Mouse (Mus musculus) retina, postnatal 1 day (tissue): ENCODE data around the gene Gm20388.
"Not testable (repeated sequence)": the region's sequence is repeated elsewhere in the genome, so short reads cannot be mapped to it uniquely, and the experiment has no call there.

Experiments used
- DNase-seq: peaks from one replicate; pipeline ENCODE4 v3.0.0-alpha.2; 2012

Gene Gm20388

DNA sequence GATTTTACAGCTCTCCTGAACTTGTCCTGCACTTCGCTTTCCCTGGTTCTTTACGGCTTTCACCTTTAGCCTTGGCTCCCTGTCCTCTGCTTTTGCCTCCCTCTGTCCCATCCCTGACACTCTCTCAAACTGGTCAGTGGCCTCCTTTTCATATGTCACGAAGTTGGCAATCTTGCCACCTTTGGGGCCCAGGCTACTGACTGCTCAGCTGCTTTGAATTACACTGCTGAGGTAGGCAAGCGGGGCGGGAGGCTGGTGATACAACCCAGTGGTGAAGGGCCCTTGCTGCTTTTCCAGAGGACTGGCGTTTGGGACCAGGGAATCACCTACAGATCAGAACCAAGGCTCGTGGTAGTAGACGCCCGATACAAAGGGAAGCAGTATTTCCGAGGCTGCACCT, 3465.1 kb downstream of the Gm20388 start:
- no peak for DNase-seq

DNA sequence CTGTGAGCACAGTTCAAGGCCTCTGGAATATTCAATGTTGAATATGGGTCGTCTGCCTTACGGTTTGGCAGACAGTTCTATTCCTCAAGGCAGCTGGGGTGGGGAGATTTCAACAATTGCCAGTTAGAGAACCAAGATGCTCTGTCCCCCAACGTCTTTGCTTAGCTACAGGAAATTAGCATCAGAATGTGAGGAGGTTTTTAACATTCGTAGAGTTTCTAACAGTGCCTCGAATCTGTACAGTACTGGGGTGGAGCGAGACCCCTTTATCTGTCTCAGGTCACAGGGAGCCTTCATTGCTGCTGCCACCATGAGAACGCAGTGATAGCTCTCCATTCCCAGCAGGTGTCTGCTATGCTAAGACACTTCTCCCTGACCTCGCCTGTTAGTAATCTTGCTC, 3465.5 kb downstream of the Gm20388 start:
- no peak for DNase-seq

DNA sequence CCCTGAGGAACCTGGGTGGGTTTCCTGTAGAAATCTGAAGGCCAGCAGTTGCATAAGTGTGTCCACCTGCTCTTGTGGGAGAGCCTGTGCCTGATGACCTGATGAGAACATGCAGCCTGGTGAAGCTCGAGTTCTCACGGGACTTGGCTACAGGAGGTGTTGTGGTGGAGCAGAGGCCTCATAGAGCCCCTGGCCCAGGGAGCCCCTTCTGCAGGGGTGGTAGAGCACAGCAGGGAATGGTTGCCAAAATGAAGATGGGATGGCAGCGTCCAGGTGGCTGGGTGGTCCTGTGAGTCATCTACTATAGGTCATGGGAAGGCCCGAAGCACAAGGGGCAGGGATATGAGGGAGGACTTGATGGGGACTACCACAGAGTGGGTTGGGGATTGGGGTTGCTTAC, 3471.1 kb downstream of the Gm20388 start:
- no peak for DNase-seq

DNA sequence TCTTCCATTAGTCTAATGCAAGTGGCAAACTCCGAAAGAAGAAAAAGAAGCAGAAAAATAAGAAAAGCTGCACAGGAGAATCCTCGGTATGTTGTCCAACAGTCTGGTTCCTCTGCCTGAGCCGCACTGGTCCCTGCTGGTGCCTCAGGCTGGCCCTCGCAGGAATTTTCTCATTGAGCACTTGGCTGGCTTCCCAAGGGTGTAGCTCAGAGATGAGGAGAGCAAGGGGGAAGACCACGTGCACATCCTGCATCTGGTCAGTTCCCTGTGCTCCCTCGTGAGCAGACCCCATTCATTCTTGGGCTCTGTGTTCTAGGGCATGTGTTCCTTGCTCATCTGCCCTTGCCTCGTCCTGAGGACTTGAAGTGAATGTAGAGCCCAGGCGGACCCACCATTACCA, 3471.9 kb downstream of the Gm20388 start:
- DNase-seq: no peak

DNA sequence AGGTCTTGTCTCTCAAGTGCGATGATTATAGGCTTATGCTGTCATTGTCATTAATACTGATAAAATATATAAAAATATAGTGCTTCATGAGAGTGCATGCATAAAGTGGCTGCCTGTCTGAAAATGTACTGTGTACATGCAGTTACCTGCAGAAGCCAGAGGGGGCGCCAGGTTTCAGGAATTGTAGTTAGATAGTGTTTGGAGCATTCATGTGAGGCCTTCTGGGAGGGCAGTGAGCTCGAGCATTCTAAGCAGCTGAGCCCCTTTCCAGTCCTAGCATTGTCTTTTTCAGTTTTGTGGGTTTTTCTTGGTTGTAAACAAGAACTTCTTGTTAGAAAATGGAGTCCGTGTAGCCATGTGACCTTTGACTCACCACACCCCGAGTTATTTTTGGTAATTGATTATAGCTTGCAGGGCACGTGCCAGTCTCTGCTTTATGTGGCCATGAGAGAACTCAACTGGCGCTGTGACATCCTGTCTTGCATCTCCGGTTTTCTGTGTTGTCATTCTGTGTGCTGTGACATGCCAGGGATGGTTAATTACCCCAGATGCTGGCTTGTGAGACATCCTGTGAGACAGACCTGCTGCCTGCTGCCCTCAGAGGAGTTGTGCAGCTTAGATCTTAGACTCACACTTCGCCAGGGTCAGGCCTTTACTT, 3474.4 kb downstream of the Gm20388 start:
- peak; percentile 60 for DNase-seq

DNA sequence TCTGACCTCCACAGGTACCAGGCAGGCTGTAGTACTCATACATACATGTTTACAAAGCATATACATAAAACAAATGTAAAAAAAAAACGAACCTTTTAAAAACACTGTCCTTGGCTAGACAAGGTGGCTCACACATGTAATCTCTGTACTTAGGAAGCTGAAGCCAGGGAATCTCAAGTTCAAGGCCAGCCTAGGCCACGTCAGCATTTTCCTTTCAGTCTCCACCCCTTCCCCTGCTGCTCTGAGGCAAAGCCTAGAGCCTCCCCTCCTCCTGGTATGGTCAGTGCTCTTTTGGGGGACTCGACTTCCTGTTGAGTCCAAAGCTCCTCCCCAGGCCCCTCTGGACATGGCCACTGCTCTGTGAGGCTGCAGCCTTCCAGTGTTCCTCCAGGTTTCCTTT, 3476.4 kb downstream of the Gm20388 start:
- no peak for DNase-seq

DNA sequence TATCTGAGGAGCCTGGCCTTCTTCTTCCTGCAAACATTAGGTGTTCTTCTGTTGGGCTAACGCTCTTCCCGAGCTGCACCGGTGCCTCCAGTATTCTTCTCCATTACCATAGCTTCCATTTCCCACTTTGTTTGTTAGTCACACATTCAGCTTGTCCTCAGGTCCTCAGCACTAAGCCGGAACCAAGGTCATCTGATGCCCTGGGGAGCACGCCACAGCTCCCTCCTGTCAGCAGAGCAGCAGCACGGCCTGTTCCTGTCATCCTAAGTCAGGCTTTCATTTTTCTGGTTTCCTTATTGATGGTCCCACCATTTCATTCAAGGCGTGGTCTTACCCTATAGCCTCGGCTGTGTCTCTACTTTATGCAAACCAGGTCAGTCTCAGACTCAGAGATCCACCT, 3477.2 kb downstream of the Gm20388 start:
- no peak for DNase-seq

DNA sequence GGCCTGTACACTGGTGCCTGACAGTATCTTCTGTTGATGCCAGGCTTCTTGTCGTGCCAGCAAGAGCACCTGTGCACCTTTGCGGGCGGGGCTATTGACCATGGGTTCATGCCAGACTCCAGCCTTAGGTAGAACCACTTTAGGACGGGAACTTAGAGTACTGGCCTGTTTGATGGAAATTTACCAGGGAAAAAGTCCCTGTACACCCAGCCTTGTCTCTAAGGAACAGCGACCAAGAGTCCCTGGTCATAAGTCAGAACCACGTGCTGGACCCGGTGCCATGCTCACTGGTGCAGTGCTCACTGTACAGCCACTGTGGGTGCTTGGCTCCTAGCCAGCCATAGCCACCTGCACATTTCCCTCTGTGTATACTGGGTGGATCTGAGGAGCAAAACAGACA, 3478.4 kb downstream of the Gm20388 start:
- DNase-seq: no peak

DNA sequence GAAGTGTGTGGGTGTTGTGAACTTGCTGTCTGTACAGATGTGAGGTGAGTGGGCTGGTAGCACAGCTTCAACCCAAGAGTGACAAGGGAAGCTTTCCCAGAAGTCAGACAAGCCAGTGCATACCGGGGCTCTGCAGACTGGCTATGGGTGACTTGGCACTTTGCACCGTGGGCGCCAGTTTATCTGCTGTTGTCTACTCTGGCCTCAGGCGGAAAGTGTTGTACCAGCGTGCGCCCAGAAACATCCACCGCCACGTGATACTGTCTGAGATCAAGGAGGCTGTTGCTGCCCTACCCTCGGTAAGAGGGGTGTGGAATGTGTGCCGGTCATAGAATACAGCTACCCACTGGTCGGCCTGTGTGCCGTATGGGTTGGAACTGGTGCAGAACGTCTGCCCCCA, 3487.7 kb downstream of the Gm20388 start:
- DNase-seq: no peak

DNA sequence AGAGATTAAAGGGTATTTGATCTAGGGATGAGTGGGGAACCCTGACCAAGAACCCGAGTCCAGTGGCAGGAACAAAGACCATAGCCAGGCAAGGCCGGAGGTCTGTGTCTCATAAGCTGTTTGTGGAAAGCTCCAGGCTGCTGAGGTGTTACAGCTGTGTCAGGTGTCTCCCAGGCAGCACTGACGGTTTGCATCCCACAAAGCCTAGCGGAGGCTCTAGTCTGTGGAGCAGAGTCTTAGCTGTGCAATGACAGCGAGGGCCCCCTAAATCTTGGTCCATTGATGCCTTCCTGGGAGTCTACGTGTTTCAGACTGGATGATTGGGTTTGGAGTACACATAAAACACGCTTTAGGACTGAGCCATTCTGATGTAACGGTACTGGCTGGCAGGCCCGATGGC, 3491.3 kb downstream of the Gm20388 start:
- DNase-seq: no peak

DNA sequence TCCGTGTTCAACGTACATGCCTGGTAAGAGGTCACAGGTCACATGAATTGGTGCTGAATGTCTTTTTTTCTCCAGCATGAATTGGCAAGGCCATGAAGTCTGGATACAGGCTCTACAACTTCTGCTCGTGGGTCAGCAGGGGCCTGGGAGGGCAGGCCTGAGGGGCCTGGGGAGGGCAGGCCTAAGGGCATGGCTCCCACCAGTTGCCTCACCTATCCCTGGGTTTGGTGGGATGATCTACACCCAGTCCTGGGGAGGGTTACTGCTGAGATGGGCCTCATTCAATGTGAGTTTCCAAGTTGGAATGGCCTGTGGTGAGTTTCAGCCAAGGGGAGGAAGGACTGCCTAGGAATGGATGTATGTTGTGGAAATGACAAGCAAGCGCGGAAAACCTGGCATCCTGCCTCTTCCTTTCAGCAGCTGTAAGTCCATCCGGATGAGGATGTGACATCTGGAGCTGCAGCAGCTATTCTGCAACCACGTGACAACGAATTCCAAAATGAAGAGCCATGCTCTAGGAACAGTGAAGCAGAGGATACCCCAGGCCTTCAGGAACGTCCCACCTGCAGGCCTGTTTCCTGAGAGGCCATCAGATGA, 3492.2 kb downstream of the Gm20388 start:
- no peak for DNase-seq

DNA sequence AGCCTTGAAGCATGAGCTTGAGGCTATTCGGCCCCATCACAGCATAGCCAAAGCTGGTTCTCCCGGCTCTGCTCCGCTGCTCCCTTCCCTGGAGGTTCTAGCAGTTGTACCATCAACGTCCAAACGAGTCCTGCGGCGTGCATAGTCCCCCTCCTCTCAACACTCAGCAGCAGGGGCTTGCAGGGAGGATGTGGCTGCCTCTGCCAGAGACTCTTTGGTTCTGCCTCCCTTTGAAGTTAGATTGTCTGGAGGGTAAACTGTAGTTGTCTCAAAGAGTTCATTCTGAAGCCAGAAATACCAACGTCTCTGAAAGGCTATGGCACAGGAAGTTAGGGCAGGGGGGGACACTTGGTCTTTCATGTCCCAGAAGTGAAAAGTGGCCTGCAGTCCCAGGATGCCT, 3493.9 kb downstream of the Gm20388 start:
- DNase-seq: no peak

DNA sequence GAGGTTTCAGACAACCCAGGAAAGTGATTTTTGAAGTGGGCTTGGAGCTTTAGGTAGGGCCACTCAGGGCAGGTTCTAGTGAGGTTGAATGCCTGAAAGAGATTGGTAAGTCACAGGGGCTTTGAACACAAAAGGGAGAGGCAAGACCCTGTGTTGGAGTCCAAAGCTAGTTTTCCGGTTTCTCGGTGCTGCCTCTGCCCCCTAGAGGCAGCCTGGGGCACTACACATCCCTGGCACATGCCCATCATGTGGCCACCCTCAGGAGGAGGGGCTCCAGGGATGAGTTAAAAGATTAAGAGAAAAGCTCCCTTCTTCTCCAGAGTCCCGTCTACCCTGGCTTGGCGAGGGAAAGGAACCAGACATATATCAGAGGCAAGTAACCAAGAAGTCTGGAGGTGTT, 3496.1 kb downstream of the Gm20388 start, which contains the start of gene Mc1r:
TSS of gene Mc1r (plus strand) at position 322 of the 400 bp plus-strand sequence.
- peak; percentile 84 for DNase-seq

DNA sequence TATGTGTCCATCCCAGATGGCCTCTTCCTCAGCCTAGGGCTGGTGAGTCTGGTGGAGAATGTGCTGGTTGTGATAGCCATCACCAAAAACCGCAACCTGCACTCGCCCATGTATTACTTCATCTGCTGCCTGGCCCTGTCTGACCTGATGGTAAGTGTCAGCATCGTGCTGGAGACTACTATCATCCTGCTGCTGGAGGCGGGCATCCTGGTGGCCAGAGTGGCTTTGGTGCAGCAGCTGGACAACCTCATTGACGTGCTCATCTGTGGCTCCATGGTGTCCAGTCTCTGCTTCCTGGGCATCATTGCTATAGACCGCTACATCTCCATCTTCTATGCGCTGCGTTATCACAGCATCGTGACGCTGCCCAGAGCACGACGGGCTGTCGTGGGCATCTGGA, 3497.0 kb downstream of the Gm20388 start:
- no peak for DNase-seq

DNA sequence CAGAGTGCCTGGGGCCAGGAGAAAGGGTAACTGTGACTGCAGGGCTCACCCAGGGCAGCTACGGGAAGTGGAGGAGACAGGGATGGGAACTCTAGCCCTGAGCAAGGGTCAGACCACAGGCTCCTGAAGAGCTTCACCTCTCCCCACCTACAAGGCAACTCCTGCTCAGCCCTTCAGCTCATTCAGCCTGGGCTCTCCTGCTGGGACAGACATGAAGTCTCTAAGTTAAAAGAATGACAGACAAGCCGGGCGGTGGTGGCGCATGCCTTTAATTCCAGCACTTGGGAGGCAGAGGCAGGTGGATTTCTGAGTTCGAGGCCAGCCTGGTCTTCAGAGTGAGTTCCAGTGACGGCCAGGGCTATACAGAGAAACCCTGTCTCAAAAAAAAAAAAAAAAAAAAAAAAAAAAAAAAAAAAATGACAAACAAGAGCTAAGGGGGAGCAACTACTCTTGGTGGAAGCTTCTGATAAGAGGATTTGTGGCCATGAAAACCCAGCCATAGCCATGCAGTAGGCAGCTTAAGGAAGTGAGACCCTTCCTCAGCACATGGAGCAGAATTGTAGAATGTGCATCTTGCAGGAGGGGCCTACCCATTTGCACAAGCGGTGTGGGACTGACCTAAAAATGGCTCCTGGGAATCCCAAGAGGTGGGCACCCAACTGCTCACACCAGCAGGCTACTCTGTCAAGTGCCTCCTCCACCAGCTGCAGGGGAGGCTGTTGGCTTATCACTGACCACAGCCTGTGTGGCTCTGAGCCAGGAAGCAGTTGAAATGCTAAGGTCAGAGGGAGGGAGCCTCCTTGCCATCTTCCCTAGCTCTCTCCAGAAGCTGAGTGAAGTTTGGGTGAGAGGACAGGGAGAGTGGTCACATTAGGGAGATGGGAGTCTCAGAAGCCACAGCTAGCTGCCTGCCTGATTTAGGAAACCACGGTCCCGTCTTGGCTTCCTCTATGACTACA, 3498.2 kb downstream of the Gm20388 start:
- peak; percentile 41 for DNase-seq

DNA sequence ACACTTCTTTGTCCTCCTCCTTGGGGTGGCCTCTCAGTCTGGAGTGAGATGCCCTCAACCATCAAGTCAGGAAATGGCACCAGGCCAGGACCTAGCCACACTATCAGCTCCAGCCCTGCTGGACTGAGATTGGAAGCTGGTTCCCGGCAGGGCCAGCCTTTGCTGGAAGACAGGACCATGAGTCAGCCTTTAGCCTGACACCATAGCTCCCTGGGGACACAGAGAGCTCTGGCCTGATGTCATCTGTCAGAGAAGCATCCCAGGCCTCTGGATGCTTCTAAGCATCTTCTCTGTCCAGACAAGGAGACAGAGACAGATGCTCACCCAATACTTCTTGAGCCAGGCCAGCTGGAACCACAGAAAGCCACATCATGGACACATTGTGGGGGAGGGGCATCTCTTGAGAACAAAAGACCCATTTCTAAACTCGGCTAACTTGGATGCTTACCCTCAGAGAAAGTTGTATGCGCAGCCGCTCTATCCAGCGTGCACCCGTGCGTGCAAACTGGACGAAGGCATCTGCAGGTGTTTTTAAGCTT, 3499.5 kb downstream of the Gm20388 start:
- peak; percentile 77 for DNase-seq

DNA sequence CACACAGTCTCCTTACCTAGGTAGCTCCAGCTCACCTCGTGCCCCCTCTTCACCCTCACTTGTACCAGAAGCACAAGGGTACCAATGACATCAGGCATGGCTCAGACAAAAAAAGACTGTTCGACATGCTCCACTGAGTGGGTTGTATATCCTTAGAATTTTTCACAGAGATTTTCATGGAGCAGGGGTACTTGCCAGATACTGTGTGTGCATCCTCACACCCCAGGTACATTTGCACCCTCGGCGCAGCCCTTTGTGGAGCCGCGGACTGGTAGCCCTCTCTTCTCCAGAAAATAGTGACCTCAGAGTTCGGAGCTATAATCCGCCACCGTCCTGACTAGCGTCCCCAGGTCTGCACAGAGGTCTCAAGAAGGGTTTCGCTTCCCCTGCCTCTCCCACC, 3500.1 kb downstream of the Gm20388 start:
- no peak for DNase-seq

DNA sequence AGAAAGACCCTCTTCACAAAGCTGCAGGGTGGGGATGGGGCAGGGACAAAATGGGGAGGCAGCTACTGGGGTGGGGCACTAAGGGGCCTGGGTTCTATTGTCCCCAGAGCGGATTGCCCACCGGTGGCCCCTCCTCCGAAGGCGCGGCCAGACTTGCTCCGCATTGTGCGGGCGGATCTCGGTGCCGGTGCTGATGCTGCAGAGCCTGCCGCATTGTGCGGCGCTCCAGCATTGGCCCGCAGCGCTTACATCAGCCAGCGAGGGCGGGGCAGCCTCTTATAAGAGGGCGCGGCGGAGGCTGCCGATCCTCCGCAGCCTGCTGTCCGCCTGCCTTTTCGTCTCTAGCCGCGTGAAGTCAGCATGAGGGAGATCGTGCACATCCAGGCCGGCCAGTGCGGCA, 3500.6 kb downstream of the Gm20388 start, which contains the start of gene Tubb3:
TSS of gene Tubb3 (plus strand) at position 179 of the 400 bp plus-strand sequence.
- peak; percentile 93 for DNase-seq

DNA sequence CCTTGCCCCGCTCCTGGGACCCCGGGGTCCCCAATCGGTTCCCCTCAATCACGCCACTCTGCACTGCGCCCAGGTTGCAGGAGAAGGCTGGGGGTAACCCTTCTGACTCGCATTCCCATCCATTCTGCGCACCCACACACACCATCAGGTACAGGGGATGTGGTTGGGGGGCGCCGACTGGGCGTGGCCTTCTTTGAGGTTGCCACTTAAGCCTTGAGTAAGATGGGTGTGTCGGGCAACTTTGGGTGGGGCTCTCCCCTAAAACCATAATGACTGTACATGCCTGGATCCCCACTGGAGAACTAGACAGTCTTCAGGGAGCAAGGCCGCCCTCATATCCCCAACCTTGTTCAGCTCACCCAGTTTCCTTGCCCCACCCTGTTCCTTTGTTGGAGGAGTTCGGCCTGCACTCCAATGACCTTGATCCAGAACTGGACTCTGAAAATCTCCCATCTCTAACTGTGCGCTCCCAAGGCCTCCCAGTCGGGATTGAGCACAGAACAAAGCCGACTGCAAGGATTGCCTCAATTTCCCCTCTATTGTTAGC, 3501.2 kb downstream of the Gm20388 start:
- no peak for DNase-seq

DNA sequence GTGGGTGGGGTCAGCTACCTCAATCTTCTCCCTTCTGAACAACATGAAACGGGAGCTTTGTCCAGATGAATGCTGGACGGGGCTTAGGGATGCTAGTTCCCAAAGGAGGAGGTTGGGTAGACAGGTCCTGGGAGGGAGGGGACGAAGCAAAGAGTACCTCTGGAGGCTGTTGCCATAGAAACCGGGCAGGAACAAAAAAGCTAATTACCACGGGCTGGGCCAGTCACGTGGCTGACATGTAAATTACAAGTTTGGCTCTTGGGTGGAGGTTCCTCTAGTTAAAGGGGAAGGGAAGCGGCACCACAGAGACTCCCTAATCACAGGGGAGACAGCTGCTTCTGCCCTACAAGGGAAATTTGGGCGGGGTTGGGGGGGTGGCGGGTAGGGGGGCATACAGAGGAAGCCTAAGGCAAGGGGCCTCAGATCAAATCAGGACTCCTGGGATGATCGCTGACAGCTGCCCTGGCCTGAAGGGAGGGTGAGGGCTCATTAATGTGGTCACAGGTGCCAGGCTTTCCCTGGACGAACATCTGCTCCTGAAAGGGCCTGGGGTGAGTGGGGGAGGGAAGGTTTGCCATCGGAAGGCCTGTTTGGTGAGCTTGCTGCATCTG, 3502.0 kb downstream of the Gm20388 start:
- peak; percentile 87 for DNase-seq

DNA sequence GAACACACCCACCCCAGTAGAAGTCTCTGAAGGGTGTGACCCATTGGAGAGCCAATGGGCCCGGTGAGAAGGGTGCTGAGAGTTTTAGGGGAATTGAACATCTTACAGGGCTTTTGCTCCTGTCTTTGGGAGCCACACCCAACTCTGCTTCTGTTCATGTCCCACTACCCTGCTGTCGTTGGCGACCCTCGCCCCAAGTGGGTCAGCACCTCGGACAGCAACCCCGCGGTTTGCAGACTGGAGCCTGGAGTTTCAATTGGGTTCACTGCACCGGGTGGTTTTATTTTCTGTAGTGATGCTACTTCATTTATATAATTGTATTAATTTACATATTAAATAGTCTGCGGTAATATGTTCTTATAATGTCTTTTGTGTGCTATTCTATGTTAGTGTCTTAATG, 3503.6 kb downstream of the Gm20388 start:
- no peak for DNase-seq

DNA sequence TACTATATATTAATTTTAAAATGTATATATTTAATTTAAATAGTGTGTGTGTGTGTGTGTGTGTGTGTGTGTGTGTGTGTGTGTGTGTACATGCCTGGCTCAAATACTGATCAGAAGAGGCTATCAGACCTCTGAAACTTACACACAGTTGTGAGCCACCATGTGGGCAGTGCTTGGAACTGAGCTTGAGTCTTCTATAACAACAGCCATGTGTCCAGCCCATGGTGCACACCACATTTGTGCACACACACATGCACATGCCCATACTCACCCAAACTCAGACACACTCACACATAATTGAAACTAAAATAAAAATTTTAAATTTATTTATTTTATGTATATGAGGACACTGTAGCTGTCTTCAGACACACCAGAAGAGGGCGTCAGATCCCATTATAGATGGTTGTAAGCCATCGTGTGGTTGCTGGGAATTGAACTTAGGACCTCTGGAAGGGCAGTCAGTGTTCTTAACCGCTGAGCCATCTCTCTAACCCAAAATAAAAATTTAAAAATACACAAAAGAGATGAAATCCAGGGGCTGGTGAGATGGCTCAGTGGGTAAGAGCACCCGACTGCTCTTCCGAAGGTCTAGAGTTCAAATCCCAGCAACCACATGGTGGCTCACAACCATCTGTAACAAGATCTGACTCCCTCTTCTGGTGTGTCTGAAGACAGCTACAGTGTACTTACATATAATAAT, 3504.5 kb downstream of the Gm20388 start:
- DNase-seq: not testable (repeated sequence)
